Mouse (Mus musculus): ENCODE results near the gene Slit3. TPM values are rescaled to one million over a fixed set of nuclear protein-coding genes. Genes with fewer than 3 reads are reported as not detected.

Gene Slit3
- polyA plus RNA-seq (2015; fragmentation: Nextera tagmentation; extraction: Ambion mirVana) = 4.5 and 5.0 TPM in 2 replicates

GRCm38 (mm10) chr11:35120894-35121610 is at the start of gene Slit3:
Gene Slit3, plus strand, starts transcription at chr11:35121224.
- under 1% methylated on average over 57 of the region's 75 CpGs for WGBS
- peak within 1 kb of the TSS; percentile 69 for H3K9ac ChIP-seq (ENCODE audit: low read depth, low read length)
- H3K4me2 ChIP-seq (ENCODE audit: low read length) = peak within 1 kb of the TSS; percentile 96
- H3K9me3 ChIP-seq (replicated peaks; ENCODE audit: control insufficient read depth, low read length, poor library complexity, severe bottlenecking) = no peaks in the 10 kb centered on the region
- no peaks in the 10 kb centered on the region for H3K36me3 ChIP-seq (ENCODE audit: control insufficient read depth, insufficient read depth, low read length)
- H3K4me1 ChIP-seq (ENCODE audit: control insufficient read depth, insufficient read depth, low read length) = peaks cover 3% of the 10 kb centered on the region
- no peak within 1 kb of the TSS for H3K27ac ChIP-seq (ENCODE audit: low read length)
- peak; percentile 70 for ATAC-seq
- peaks cover 35% of the 10 kb centered on the region for H3K27me3 ChIP-seq (ENCODE audit: control insufficient read depth, insufficient read depth, low read depth, low read length)
- peak within 1 kb of the TSS; percentile 60 for H3K4me3 ChIP-seq (ENCODE audit: low read depth, low read length)

GRCm38 (mm10) chr11:35071451-35071850 is 49.6 kb upstream of the Slit3 start:
- H3K4me1 ChIP-seq (ENCODE audit: control insufficient read depth, insufficient read depth, low read length) = no peaks in the 10 kb centered on the region
- H3K36me3 ChIP-seq (ENCODE audit: control insufficient read depth, insufficient read depth, low read length) = no peaks in the 10 kb centered on the region
- no peak overlapping the region for H3K4me2 ChIP-seq (ENCODE audit: low read length)
- H3K27ac ChIP-seq (ENCODE audit: low read length) = no peak overlapping the region
- H3K4me3 ChIP-seq (ENCODE audit: low read depth, low read length) = no peak overlapping the region
- H3K9ac ChIP-seq (ENCODE audit: low read depth, low read length) = no peak overlapping the region
- no peaks in the 10 kb centered on the region for H3K9me3 ChIP-seq (replicated peaks; ENCODE audit: control insufficient read depth, low read length, poor library complexity, severe bottlenecking)
- WGBS = 100% methylated on average over 1 of the region's 1 CpGs
- H3K27me3 ChIP-seq (ENCODE audit: control insufficient read depth, insufficient read depth, low read depth, low read length) = no peaks in the 10 kb centered on the region
- no peak for ATAC-seq

- H3K9me3 ChIP-seq (replicated peaks; ENCODE audit: control insufficient read depth, low read length, poor library complexity, severe bottlenecking) = no peaks in the 10 kb centered on the region
- no peak overlapping the region for H3K27ac ChIP-seq (ENCODE audit: low read length)
- peaks cover 1% of the 10 kb centered on the region; the same call in 1 of the 2 replicates for H3K4me1 ChIP-seq (ENCODE audit: control insufficient read depth, insufficient read depth, low read length)
- no peak overlapping the region for H3K4me2 ChIP-seq (ENCODE audit: low read length)
- ATAC-seq = no peak
- no peak overlapping the region for H3K4me3 ChIP-seq (ENCODE audit: low read depth, low read length)
- WGBS = 99% methylated on average over 7 of the region's 7 CpGs
- H3K36me3 ChIP-seq (ENCODE audit: control insufficient read depth, insufficient read depth, low read length) = no peaks in the 10 kb centered on the region
- H3K9ac ChIP-seq (ENCODE audit: low read depth, low read length) = no peak overlapping the region
- H3K27me3 ChIP-seq (ENCODE audit: control insufficient read depth, insufficient read depth, low read depth, low read length) = no peaks in the 10 kb centered on the region
These were observed 45.6 kb upstream of the Slit3 start for GRCm38 (mm10) chr11:35075411-35075810.

GRCm38 (mm10) chr11:35080451-35081125 is 40.4 kb upstream of the Slit3 start:
- H3K27ac ChIP-seq (ENCODE audit: low read length) = no peak overlapping the region
- no peaks in the 10 kb centered on the region for H3K36me3 ChIP-seq (ENCODE audit: control insufficient read depth, insufficient read depth, low read length)
- no peak overlapping the region for H3K4me3 ChIP-seq (ENCODE audit: low read depth, low read length)
- no peaks in the 10 kb centered on the region for H3K9me3 ChIP-seq (replicated peaks; ENCODE audit: control insufficient read depth, low read length, poor library complexity, severe bottlenecking)
- no peaks in the 10 kb centered on the region for H3K27me3 ChIP-seq (ENCODE audit: control insufficient read depth, insufficient read depth, low read depth, low read length)
- H3K9ac ChIP-seq (ENCODE audit: low read depth, low read length) = no peak overlapping the region
- no peak for ATAC-seq
- H3K4me2 ChIP-seq (ENCODE audit: low read length) = no peak overlapping the region
- whole genome bisulfite sequencing = 28% methylated on average over 8 of the region's 8 CpGs
- H3K4me1 ChIP-seq (ENCODE audit: control insufficient read depth, insufficient read depth, low read length) = peaks cover 6% of the 10 kb centered on the region; the same call in 1 of the 2 replicates

- Histone ChIP-seq H3K27me3 (ENCODE audit: control insufficient read depth, insufficient read depth, low read depth, low read length) (no peaks in the 10 kb centered on the region), H3K27ac (ENCODE audit: low read length) (no peak overlapping the region), H3K4me3 (ENCODE audit: low read depth, low read length) (no peak overlapping the region), H3K4me1 (ENCODE audit: control insufficient read depth, insufficient read depth, low read length) (peaks cover 6% of the 10 kb centered on the region; the same call in 1 of the 2 replicates), H3K4me2 (ENCODE audit: low read length) (no peak overlapping the region), H3K36me3 (ENCODE audit: control insufficient read depth, insufficient read depth, low read length) (no peaks in the 10 kb centered on the region), H3K9me3 (replicated peaks; ENCODE audit: control insufficient read depth, low read length, poor library complexity, severe bottlenecking) (no peaks in the 10 kb centered on the region), H3K9ac (ENCODE audit: low read depth, low read length) (no peak overlapping the region)
- 96% methylated on average over 3 of the region's 3 CpGs for WGBS
- ATAC-seq = no peak
These were observed 38.7 kb upstream of the Slit3 start for GRCm38 (mm10) chr11:35082297-35082696.

- no peaks in the 10 kb centered on the region for H3K9me3 ChIP-seq (replicated peaks; ENCODE audit: control insufficient read depth, low read length, poor library complexity, severe bottlenecking)
- H3K36me3 ChIP-seq (ENCODE audit: control insufficient read depth, insufficient read depth, low read length) = no peaks in the 10 kb centered on the region
- H3K4me2 ChIP-seq (ENCODE audit: low read length) = no peak overlapping the region
- no peak for ATAC-seq
- 64% methylated on average over 6 of the region's 6 CpGs for WGBS
- H3K27ac ChIP-seq (ENCODE audit: low read length) = no peak overlapping the region
- H3K4me1 ChIP-seq (ENCODE audit: control insufficient read depth, insufficient read depth, low read length) = peaks cover 6% of the 10 kb centered on the region; the same call in 1 of the 2 replicates
- no peak overlapping the region for H3K4me3 ChIP-seq (ENCODE audit: low read depth, low read length)
- no peak overlapping the region for H3K9ac ChIP-seq (ENCODE audit: low read depth, low read length)
- H3K27me3 ChIP-seq (ENCODE audit: control insufficient read depth, insufficient read depth, low read depth, low read length) = no peaks in the 10 kb centered on the region
These were observed 38.0 kb upstream of the Slit3 start for GRCm38 (mm10) chr11:35083049-35083448.

- ATAC-seq = no peak
- 91% methylated on average over 11 of the region's 11 CpGs for WGBS
These were observed 35.7 kb upstream of the Slit3 start for GRCm38 (mm10) chr11:35085351-35085750.

GRCm38 (mm10) chr11:35086029-35086428 is 35.0 kb upstream of the Slit3 start:
- H3K9ac ChIP-seq (ENCODE audit: low read depth, low read length) = no peak overlapping the region
- H3K27ac ChIP-seq (ENCODE audit: low read length) = no peak overlapping the region
- H3K9me3 ChIP-seq (replicated peaks; ENCODE audit: control insufficient read depth, low read length, poor library complexity, severe bottlenecking) = no peaks in the 10 kb centered on the region
- WGBS = 48% methylated on average over 5 of the region's 5 CpGs
- H3K36me3 ChIP-seq (ENCODE audit: control insufficient read depth, insufficient read depth, low read length) = no peaks in the 10 kb centered on the region
- no peak overlapping the region for H3K4me3 ChIP-seq (ENCODE audit: low read depth, low read length)
- no peak for ATAC-seq
- H3K4me2 ChIP-seq (ENCODE audit: low read length) = no peak overlapping the region
- no peaks in the 10 kb centered on the region for H3K27me3 ChIP-seq (ENCODE audit: control insufficient read depth, insufficient read depth, low read depth, low read length)
- no peaks in the 10 kb centered on the region for H3K4me1 ChIP-seq (ENCODE audit: control insufficient read depth, insufficient read depth, low read length)

More at GRCm38 (mm10) chr11:35085351-35085750, 35.7 kb upstream of the Slit3 start:
- peaks cover 5% of the 10 kb centered on the region; the same call in 1 of the 2 replicates for H3K4me1 ChIP-seq (ENCODE audit: control insufficient read depth, insufficient read depth, low read length)
- no peaks in the 10 kb centered on the region for H3K36me3 ChIP-seq (ENCODE audit: control insufficient read depth, insufficient read depth, low read length)
- no peak overlapping the region for H3K4me2 ChIP-seq (ENCODE audit: low read length)
- no peaks in the 10 kb centered on the region for H3K27me3 ChIP-seq (ENCODE audit: control insufficient read depth, insufficient read depth, low read depth, low read length)
- H3K27ac ChIP-seq (ENCODE audit: low read length) = no peak overlapping the region
- H3K9ac ChIP-seq (ENCODE audit: low read depth, low read length) = no peak overlapping the region
- H3K9me3 ChIP-seq (replicated peaks; ENCODE audit: control insufficient read depth, low read length, poor library complexity, severe bottlenecking) = no peaks in the 10 kb centered on the region
- no peak overlapping the region for H3K4me3 ChIP-seq (ENCODE audit: low read depth, low read length)

GRCm38 (mm10) chr11:35087454-35087853 is 33.6 kb upstream of the Slit3 start:
- no peaks in the 10 kb centered on the region for H3K9me3 ChIP-seq (replicated peaks; ENCODE audit: control insufficient read depth, low read length, poor library complexity, severe bottlenecking)
- H3K4me3 ChIP-seq (ENCODE audit: low read depth, low read length) = no peak overlapping the region
- H3K4me1 ChIP-seq (ENCODE audit: control insufficient read depth, insufficient read depth, low read length) = no peaks in the 10 kb centered on the region
- no peaks in the 10 kb centered on the region for H3K27me3 ChIP-seq (ENCODE audit: control insufficient read depth, insufficient read depth, low read depth, low read length)
- H3K36me3 ChIP-seq (ENCODE audit: control insufficient read depth, insufficient read depth, low read length) = no peaks in the 10 kb centered on the region
- no peak overlapping the region for H3K9ac ChIP-seq (ENCODE audit: low read depth, low read length)
- 73% methylated on average over 2 of the region's 2 CpGs for WGBS
- no peak for ATAC-seq
- no peak overlapping the region for H3K27ac ChIP-seq (ENCODE audit: low read length)
- H3K4me2 ChIP-seq (ENCODE audit: low read length) = no peak overlapping the region

Measured in midbrain, embryonic 16.5 days (tissue).